Mouse (Mus musculus): Measurements from ENCODE around the gene Hcfc1. TPM values are rescaled to one million over a fixed set of nuclear protein-coding genes. Genes with fewer than 3 reads are reported as not detected.

Hcfc1 gene
- 8.9 and 13.6 TPM in 2 replicates for total RNA-seq (2014; rRNA removed)
- polyA plus RNA-seq (2012; rRNA removed), result 16.5 and 21.6 TPM in 2 replicates

GRCm38 (mm10) chrX:73966248-73967176 is at the start of gene Hcfc1:
Gene Hcfc1, minus strand, starts transcription at chrX:73966357.
- H3K4me1 ChIP-seq (ENCODE audit: control insufficient read depth, insufficient read depth, low read length), result peaks cover 6% of the 10 kb centered on the region
- H3K36me3 ChIP-seq (ENCODE audit: control insufficient read depth, insufficient read depth, low read length), result no peaks in the 10 kb centered on the region
- TF ChIP-seq CTCF (IDR thresholded peaks at IDR 0.05; ENCODE audit: low read depth, low read length), result no peak
- no peak for TF ChIP-seq POLR2A (IDR thresholded peaks at IDR 0.05; ENCODE audit: extremely low read depth, insufficient read depth, low read length)
- peak; percentile 73 for DNase-seq (ENCODE audit: extremely low read depth, low read depth, low spot score)
- H3K27me3 ChIP-seq (ENCODE audit: control insufficient read depth, insufficient read depth, low read length), result no peaks in the 10 kb centered on the region
- H3K79me2 ChIP-seq (ENCODE audit: control insufficient read depth, insufficient read depth, low read length), result peaks cover 2% of the 10 kb centered on the region; the same call in 1 of the 2 replicates
- WGBS, result under 1% methylated on average over 57 of the region's 58 CpGs
- H3K27ac ChIP-seq (replicated peaks; ENCODE audit: insufficient read depth, low read depth, low read length), result peak within 1 kb of the TSS; percentile 96
- peak within 1 kb of the TSS; percentile 92 for H3K9ac ChIP-seq (ENCODE audit: low read depth, low read length)
- peak within 1 kb of the TSS; percentile 88 for H3K4me3 ChIP-seq (ENCODE audit: insufficient read depth, low read depth, low read length)

- H3K27ac ChIP-seq (replicated peaks; ENCODE audit: insufficient read depth, low read depth, low read length), result no peak overlapping the region
- H3K36me3 ChIP-seq (ENCODE audit: control insufficient read depth, insufficient read depth, low read length), result peaks cover 9% of the 10 kb centered on the region
- no peak for TF ChIP-seq CTCF (IDR thresholded peaks at IDR 0.05; ENCODE audit: low read depth, low read length)
- TF ChIP-seq POLR2A (IDR thresholded peaks at IDR 0.05; ENCODE audit: extremely low read depth, insufficient read depth, low read length), result no peak
- 81% methylated on average over 1 of the region's 1 CpGs for WGBS
- no peaks in the 10 kb centered on the region for H3K79me2 ChIP-seq (ENCODE audit: control insufficient read depth, insufficient read depth, low read length)
- DNase-seq (ENCODE audit: extremely low read depth, low read depth, low spot score), result no peak
- H3K4me3 ChIP-seq (ENCODE audit: insufficient read depth, low read depth, low read length), result no peak overlapping the region
- no peaks in the 10 kb centered on the region for H3K27me3 ChIP-seq (ENCODE audit: control insufficient read depth, insufficient read depth, low read length)
- no peaks in the 10 kb centered on the region for H3K4me1 ChIP-seq (ENCODE audit: control insufficient read depth, insufficient read depth, low read length)
- no peak overlapping the region for H3K9ac ChIP-seq (ENCODE audit: low read depth, low read length)
Observed at GRCm38 (mm10) chrX:74014597-74014996, 48.4 kb upstream of the Hcfc1 start.

- Histone ChIP-seq H3K9ac (ENCODE audit: low read depth, low read length) (no peak overlapping the region), H3K27me3 (ENCODE audit: control insufficient read depth, insufficient read depth, low read length) (no peaks in the 10 kb centered on the region), H3K79me2 (ENCODE audit: control insufficient read depth, insufficient read depth, low read length) (no peaks in the 10 kb centered on the region), H3K4me3 (ENCODE audit: insufficient read depth, low read depth, low read length) (no peak overlapping the region), H3K36me3 (ENCODE audit: control insufficient read depth, insufficient read depth, low read length) (no peaks in the 10 kb centered on the region), H3K4me1 (ENCODE audit: control insufficient read depth, insufficient read depth, low read length) (no peaks in the 10 kb centered on the region), H3K27ac (replicated peaks; ENCODE audit: insufficient read depth, low read depth, low read length) (no peak overlapping the region)
- TF ChIP-seq CTCF (IDR thresholded peaks at IDR 0.05; ENCODE audit: low read depth, low read length) (no peak), POLR2A (IDR thresholded peaks at IDR 0.05; ENCODE audit: extremely low read depth, insufficient read depth, low read length) (no peak)
- no peak for DNase-seq (ENCODE audit: extremely low read depth, low read depth, low spot score)
- WGBS, result 86% methylated on average over 8 of the region's 8 CpGs
Observed at GRCm38 (mm10) chrX:74008063-74008462, 41.9 kb upstream of the Hcfc1 start.

- H3K27me3 ChIP-seq (ENCODE audit: control insufficient read depth, insufficient read depth, low read length), result no peaks in the 10 kb centered on the region
- no peak overlapping the region for H3K9ac ChIP-seq (ENCODE audit: low read depth, low read length)
- 61% methylated on average over 21 of the region's 21 CpGs for WGBS
- no peaks in the 10 kb centered on the region for H3K36me3 ChIP-seq (ENCODE audit: control insufficient read depth, insufficient read depth, low read length)
- H3K27ac ChIP-seq (replicated peaks; ENCODE audit: insufficient read depth, low read depth, low read length), result no peak overlapping the region
- H3K79me2 ChIP-seq (ENCODE audit: control insufficient read depth, insufficient read depth, low read length), result no peaks in the 10 kb centered on the region
- DNase-seq (ENCODE audit: extremely low read depth, low read depth, low spot score), result no peak
- H3K4me1 ChIP-seq (ENCODE audit: control insufficient read depth, insufficient read depth, low read length), result no peaks in the 10 kb centered on the region
- TF ChIP-seq POLR2A (IDR thresholded peaks at IDR 0.05; ENCODE audit: extremely low read depth, insufficient read depth, low read length), result no peak
- H3K4me3 ChIP-seq (ENCODE audit: insufficient read depth, low read depth, low read length), result peak overlapping the region; percentile 36
Observed at GRCm38 (mm10) chrX:74006401-74006800, 40.2 kb upstream of the Hcfc1 start.

- Histone ChIP-seq H3K9ac (ENCODE audit: low read depth, low read length) (no peak overlapping the region), H3K27ac (replicated peaks; ENCODE audit: insufficient read depth, low read depth, low read length) (no peak overlapping the region), H3K4me3 (ENCODE audit: insufficient read depth, low read depth, low read length) (no peak overlapping the region), H3K4me1 (ENCODE audit: control insufficient read depth, insufficient read depth, low read length) (no peaks in the 10 kb centered on the region; the same call in 1 of the 2 replicates), H3K79me2 (ENCODE audit: control insufficient read depth, insufficient read depth, low read length) (no peaks in the 10 kb centered on the region), H3K27me3 (ENCODE audit: control insufficient read depth, insufficient read depth, low read length) (no peaks in the 10 kb centered on the region), H3K36me3 (ENCODE audit: control insufficient read depth, insufficient read depth, low read length) (no peaks in the 10 kb centered on the region)
- 84% methylated on average over 2 of the region's 2 CpGs for WGBS
- DNase-seq (ENCODE audit: extremely low read depth, low read depth, low spot score), result no peak
- no peak for TF ChIP-seq POLR2A (IDR thresholded peaks at IDR 0.05; ENCODE audit: extremely low read depth, insufficient read depth, low read length)
- no peak for TF ChIP-seq CTCF (IDR thresholded peaks at IDR 0.05; ENCODE audit: low read depth, low read length)
Observed at GRCm38 (mm10) chrX:74003644-74004043, 37.5 kb upstream of the Hcfc1 start.

GRCm38 (mm10) chrX:74001024-74001423 is 34.9 kb upstream of the Hcfc1 start:
- no peak for DNase-seq (ENCODE audit: extremely low read depth, low read depth, low spot score)
- Histone ChIP-seq H3K36me3 (ENCODE audit: control insufficient read depth, insufficient read depth, low read length) (no peaks in the 10 kb centered on the region), H3K27me3 (ENCODE audit: control insufficient read depth, insufficient read depth, low read length) (no peaks in the 10 kb centered on the region), H3K9ac (ENCODE audit: low read depth, low read length) (no peak overlapping the region), H3K79me2 (ENCODE audit: control insufficient read depth, insufficient read depth, low read length) (no peaks in the 10 kb centered on the region), H3K27ac (replicated peaks; ENCODE audit: insufficient read depth, low read depth, low read length) (no peak overlapping the region), H3K4me3 (ENCODE audit: insufficient read depth, low read depth, low read length) (no peak overlapping the region), H3K4me1 (ENCODE audit: control insufficient read depth, insufficient read depth, low read length) (no peaks in the 10 kb centered on the region; the same call in 1 of the 2 replicates)
- no peak for TF ChIP-seq POLR2A (IDR thresholded peaks at IDR 0.05; ENCODE audit: extremely low read depth, insufficient read depth, low read length)
- TF ChIP-seq CTCF (IDR thresholded peaks at IDR 0.05; ENCODE audit: low read depth, low read length), result no peak
- WGBS, result 79% methylated on average over 3 of the region's 3 CpGs

Data from liver, adult 2 months (tissue).